Mouse (Mus musculus) thymus, postnatal 36 days (tissue): ENCODE results near the gene Clcn7.

Experiments
- DNase-seq, 2 experiments: peaks; one replicate each; pipeline ENCODE4 v3.0.0; 2022; ENCODE audit warnings: mixed read lengths in 2 of 2

The Clcn7 gene

DNA sequence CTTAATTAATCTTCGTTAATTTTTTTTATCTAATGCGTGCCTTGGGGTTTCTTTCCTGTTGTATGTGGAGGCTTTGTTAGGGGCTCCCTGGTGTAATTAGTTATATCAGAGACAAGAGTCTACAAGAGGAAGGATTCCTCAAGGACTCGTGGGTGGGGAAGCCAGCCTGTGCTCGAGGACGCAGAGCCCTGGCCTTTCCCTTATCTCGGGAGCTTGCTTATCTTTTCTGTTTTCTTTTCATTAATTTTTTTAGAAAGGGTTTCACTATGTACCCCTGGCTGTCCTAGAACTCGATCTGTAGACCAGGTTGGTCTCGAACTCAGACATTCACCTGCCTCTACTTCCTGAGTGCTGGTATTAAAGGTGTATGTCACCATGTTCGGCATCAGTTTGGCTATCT is 5.5 kb upstream of the Clcn7 start:
- no peak for DNase-seq

DNA sequence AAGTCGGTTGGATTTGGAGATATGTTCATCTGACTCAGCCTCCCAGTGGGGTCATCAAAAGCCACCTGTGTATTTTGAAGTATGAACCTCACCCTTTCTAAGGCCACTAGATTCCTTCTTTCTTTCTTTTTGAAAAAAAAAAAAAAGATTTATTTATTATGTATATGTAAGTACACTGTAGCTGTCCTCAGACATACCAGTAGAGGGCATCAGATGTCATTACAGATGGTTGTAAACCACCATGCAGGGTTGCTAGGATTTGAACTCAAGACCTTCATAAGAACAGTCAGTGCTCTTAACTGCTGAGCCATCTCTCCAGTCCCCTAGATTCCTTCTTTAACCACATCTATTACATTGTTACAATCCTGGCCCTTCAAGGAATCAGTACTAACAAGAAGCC is 3.1 kb upstream of the Clcn7 start:
- DNase-seq, result no peak

DNA sequence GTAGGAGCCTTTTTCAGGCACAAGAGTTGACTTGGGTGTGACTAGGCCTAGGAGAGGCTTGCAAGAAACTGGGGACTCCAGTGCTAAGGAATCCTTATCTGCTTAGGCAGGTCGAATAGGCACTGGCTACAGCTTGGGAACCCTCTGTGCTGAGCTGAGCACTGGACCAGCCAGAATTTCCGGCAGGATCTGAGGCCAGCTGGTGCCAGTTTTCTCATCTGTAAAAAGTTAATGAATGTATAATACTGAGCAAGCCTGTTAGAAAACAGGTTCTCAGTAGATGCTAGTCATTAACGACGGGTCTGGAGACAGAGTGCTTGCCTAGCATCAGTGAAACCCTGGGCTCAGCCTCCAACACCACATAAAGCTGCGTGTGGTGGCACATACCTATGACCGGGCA is 2.4 kb downstream of the Clcn7 start:
- DNase-seq, result no peak

DNA sequence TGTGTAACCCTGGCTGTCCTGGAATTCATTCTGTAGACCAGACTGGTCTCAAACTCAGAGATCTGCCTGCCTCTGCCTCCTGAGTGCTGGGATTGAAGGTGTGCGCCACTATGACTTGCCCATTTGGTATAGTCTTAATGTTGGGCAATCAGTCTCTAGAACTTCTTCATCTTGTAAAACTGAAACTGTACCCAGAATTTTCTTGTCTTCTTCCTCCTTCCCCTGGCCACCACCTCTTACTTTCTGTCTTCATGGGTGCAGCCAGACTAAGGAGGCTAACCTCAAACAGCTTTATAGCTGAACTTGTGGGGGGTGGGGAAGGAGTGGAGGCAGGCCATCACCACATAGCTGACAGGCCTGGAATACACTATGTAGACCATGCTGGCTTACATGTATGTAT is 5.6 kb downstream of the Clcn7 start:
- DNase-seq, result no peak

DNA sequence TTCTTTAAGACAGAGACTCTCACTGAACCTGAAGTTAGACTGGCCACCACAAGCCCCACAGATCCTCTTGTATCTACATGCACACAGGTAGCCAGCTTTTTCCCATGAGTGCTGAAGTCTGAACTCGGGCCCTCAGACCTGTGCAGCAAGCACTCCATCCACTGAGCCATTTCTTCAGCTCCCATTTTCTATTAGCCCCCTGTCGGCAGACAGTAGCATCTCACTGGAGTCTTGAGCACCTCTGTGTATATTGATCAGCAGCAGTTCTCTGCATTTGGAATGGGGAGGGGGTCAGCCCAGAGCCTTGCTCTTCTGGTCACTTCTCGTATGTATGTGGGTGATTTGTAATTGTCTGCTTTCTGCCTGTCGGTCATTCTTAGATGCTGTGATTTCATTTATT is 6.8 kb downstream of the Clcn7 start:
- DNase-seq, result no peak

DNA sequence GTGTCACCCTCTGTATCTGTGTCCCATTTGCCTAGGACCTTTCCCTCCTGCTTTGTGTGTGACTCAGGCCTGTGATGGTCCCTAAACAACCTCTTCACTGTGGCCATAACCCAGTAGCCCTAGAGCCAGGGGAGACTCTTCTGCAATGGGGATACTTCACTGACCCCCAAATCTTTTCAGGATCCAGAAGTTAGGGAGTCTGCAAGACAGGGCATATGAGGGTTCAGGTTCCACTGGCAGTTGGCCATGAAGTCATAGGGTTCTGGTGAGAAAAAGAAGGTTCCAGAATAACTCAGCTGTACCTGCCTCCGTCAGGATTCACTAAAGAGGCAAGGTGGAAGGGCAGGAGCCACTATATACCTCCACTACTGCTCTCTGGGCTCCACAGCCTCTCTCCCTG is 29.0 kb downstream of the Clcn7 start, which contains the start of gene Ccdc154:
Gene Ccdc154, plus strand, starts transcription at position 301 of the 400 bp plus-strand sequence.
- DNase-seq, result no peak

DNA sequence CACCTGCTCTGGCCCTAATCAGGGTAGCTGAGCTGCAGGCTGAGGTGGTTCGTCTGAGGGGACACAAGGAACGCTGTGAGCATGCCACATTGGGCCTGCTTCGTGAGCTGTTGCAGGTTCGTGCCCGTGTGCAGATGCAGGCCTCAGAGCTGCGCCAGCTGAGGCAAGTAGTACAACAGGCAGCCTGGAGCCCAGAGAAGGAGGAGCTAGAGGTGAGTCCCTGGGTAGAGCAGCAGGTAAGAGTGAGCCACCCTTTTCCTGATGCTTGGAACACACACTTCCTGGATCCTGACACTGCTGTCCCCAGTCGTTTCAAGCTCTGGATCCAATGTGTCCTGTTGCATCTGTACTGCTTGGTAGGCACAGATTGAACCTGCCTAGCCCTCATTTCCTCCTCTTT is 30.2 kb downstream of the Clcn7 start:
- no peak for DNase-seq

DNA sequence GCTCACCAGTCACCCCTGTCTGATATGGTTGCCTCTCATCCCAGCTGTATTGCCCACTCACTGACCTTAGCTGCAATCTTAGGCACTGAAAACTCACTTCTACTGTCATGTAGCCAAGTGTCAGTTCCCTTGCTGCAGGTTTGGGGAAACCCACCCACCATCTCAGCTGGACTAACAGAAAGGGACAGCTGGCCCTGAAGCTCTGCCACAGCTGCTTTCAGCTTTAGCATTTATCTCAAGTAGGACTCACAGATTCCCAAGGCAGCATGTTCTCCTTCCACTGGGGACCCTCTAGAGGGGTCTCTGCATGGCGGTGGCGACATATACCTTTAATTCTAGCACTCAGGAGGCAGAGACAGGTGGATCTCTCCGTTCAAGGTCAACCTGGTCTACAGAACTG is 31.6 kb downstream of the Clcn7 start:
- no peak for DNase-seq

DNA sequence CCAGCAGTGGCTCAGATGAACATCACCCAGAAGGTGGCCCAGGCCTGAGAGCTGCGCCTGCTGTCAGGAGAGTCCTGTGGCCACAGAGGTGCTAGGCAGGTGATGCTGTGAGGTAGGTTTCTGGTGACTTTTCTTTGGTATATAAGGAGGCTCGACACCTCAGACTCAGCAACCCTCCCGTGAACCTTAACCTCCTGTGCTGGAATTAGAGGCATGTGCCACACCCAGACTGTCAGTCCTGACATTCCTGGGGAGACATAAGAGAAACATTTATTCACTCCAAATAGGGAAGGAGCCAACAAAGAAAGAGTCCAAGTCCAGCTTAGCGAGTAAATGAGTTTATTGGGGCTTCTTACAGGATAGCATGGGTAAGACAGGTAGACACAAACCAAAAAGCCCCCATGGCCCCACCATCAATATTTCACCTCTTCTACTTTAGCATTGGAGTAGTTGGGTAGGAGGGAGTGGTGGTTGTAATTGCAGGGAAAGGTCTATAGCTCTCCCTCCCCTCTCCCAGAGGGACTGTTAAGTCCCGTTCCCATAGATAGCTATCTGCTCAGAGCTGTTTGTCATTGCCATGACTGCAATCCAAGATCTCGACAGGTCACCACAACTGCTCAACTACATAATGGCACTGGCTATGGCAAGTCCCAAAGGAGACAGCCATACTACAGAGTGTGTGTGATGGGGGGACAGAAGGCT is 32.9 kb downstream of the Clcn7 start:
- DNase-seq, result no peak

DNA sequence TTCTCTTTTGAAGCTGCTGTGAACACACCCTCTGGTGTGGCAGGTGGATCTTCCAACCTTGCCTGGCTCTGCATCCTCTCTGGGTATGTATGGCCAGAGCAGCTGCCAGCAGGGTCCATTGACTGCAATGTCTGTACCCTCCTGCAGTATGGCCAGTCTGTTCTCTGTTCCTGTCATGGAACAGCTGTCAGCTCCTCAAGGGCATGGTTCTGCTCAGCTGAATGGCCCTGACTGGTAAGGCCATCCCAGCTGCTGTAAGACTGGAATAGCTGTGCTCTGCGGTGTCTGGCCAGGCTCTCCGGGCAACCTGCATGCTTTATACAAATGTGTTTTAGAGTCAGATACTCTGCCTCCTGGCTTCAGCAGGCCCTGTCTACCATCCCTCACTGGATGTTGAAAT is 36.5 kb downstream of the Clcn7 start:
- no peak for DNase-seq

DNA sequence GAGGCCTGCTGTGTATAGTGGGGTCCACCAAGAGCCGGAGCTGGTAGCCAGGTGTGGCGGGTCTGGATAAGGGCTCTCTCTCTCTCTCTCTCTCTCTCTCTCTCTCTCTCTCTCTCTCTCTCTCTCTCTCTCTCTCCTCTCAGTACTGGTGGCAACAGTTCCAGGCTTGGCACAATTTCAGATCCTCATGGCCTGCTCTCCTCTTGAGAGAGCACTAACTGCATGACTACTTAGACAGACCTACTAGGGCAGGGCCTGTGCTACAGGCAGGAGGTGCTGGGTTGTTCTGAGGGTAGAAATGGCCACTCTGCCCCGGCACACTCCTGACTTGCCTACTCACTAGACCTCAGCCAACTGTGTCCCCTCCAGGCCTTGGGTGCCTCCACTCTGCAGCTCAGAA is 39.4 kb downstream of the Clcn7 start:
- no peak for DNase-seq

DNA sequence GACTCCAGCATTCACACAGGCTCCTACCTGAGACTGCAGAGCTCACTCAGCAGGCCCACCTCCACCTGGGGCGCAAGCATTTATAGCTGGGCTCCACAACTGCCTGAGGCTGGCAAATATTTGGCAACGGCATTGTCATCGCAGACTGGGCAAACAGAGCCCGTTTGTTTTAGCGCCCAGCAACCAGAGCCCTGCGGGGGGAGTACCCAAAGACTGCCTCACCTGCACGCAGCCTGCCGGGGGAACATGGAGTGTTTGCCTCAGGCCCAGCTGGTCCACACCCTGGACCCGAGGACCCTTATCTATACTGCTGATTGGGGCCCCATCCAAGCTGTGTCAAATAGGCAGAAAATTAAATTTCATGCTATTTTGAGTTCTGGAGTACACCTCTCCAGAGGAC is 42.2 kb downstream of the Clcn7 start, which contains the start of gene Gm38655:
Gene Gm38655, minus strand, starts transcription at position 61 of the 400 bp plus-strand sequence.
- DNase-seq, result no peak

DNA sequence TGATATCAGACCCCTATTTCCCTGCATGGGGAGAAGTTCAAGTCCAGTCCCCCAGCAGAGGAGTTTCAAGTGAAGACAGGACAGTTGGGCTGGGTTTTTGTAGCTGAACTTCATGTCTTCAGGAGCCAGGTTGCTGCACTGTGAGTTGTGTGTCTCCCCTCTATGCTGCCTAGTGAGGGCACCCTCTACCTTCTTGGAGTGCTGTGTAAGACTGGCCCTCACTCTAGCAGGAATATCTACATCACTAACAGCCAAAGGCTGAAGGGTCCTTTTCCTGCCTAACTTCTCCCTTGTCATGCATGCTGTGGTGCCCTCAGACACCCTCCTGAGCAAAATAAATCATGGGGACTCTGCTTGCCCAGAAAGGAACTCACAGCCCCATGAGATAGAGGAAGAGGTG is 50.0 kb downstream of the Clcn7 start:
- no peak for DNase-seq

DNA sequence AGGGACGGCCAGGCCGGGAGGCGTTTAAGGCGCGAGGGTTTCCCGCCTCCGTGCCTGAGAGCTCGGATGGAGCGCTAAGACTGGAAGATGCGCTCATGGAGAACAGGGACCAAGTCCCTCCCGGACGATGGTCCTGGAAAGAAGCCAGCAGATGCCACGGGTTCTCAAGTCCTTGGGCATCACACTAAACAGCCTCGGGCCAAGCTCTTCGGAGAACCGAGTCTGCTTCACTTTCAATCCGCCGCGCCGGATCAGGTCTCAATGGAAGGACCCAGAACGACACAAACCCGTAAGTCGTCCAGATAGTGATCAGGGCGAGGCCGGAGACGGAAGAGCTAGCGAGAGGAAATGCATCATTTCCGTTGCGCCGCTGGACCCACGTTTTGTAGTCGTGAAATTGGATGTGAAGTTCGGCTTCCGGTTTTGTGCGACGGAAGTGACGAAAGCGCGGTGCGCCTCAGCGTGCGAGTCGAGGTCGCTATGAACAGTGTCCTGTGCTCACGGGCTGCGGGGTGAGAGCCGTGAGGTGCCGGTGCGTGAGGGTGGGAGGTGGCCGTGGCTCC is 51.0 kb downstream of the Clcn7 start, which contains the start of gene BC003965:
Gene BC003965, plus strand, starts transcription at position 426 of the 563 bp plus-strand sequence.
- peak; percentile 95 to 96 for DNase-seq

DNA sequence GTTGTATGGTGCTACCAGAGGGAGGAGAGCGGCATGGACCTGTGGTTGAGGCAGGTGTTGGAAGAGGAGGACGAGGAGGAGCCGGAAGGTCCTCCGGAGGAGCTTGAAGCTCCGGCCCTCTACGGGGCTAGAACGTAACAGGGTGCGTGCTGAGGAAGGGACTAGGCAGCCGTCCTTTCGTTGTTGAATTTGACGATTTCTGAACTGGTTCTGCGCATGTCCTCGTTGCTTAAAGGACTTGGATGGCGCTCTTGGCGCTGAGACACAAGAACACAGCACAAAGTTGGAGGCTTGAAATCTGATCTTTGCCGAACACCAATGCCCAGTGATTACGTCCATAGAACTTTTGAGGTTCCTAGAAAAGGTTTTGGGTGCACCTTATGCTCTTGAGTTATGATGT is 51.8 kb downstream of the Clcn7 start:
- DNase-seq, result no peak

DNA sequence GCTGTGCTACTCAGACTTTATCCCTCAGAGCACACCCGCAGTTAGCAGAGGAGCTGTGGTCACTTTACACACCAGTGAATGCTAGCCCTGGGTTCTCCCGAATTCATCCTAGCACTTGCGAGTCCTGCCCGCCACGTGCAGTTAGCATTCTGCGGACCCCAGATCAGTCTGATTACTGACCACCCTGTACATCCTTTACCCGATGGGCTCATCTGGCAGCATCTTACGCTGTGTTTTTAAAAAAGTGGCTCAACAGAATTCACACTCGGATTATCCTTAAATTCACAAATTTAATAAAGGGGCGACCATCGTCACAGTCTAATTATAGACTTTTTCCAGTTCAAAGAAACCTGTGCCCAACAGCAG is 54.6 kb downstream of the Clcn7 start:
- DNase-seq, result no peak

DNA sequence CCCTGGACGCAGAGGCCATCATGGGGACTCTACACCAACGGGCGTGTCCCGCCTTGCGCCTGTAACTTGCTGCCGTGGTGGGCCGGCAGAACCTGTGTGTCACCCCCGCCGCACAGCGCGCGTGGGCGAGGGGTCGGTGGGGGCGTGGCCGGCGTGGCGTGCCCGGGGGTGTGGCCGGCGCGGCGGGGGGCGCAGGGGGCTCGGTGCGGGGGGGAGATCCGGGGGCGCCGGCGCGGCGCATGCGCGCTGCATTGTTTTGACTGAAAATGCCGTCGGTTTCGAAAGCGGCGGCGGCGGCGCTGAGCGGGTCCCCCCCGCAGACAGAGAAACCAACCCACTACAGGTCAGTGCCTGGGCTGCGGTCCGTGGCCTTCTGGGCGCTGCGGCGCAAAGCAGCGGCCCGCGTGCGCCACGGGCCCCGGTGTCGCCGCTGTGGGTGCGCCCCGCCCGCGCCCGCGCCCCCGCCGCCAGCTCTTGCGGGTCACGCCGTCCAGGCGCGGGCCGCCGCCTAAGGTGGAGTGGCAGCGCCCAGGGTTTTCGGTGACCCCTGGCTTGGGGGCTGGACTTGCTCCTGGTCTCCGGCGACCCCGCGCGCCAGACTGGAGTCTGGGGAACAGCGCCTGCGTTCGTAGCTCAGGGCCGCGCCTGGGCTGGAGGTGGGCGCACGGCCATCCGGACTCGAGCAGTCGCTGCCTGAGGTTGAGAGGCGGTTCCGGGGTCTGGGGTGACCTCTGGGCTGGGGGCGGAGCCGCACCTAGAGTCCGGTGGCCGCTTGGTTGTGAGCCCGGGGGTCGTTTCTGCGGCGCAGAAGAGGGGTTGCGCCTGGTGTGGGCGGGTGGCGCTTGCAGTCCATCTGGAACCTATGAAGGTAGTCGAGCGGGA is 55.2 kb downstream of the Clcn7 start, which contains the start of gene Unkl:
Gene Unkl, plus strand, starts transcription at position 248 of the 882 bp plus-strand sequence.
- DNase-seq, result peak; percentile 83 to 86

DNA sequence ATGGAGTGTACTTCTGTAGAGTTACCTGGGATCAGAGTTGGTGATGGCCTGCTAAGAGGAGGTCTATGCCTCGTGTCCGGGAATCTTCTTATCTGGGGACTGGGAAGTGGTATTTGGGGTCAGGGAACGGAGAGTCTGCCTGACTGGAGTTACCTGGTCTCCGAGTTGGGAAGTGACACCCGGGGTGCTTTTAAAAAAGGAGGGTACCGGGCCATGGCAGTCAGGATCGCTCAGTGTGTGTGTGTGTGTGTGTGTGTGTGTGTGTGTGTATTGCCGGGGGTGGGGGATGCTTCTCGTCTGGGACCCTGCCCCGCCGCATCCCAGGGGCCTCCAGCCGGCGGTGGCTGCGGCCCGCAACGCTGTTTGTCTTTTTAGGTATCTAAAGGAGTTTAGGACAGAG is 55.9 kb downstream of the Clcn7 start:
- DNase-seq, result no peak

DNA sequence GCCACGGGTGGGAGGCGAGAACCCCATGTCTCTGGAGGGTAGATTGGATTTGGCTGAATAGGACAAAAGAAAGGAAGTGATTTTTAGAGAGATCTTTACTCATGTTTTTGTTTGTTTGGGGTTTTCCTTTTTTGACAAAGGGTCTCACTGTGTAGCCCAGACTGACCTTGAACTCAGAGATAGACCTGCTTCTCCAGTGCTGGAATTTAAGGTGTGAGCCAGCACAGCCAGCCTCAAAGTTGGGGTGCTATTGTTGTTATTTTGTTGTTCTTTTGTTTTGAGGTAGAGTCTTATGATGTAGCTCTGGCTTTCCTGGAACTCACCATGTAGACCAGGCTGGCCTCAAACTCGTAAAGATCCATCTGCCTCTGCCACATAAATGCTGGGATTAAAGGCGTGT is 69.2 kb downstream of the Clcn7 start:
- DNase-seq, result no peak

DNA sequence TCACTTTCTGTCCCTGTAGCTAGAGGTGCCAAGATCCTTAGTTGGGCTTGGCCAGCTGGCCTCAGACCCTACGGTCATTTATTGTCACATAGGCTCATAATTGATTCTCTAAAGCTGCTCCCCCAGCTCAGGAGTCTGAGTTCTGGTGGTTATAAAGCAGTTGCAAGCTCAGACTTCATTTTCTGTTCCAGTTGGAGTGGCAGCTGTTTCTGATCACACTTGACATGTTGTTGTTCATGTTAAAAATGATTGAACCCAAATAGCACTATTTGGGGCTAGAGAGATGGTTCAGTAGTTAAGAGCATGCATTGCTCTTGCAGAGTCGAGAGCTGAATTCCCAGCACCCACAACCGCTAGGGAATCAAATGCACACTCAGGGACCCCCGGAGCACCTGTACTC is 76.8 kb downstream of the Clcn7 start:
- no peak for DNase-seq

DNA sequence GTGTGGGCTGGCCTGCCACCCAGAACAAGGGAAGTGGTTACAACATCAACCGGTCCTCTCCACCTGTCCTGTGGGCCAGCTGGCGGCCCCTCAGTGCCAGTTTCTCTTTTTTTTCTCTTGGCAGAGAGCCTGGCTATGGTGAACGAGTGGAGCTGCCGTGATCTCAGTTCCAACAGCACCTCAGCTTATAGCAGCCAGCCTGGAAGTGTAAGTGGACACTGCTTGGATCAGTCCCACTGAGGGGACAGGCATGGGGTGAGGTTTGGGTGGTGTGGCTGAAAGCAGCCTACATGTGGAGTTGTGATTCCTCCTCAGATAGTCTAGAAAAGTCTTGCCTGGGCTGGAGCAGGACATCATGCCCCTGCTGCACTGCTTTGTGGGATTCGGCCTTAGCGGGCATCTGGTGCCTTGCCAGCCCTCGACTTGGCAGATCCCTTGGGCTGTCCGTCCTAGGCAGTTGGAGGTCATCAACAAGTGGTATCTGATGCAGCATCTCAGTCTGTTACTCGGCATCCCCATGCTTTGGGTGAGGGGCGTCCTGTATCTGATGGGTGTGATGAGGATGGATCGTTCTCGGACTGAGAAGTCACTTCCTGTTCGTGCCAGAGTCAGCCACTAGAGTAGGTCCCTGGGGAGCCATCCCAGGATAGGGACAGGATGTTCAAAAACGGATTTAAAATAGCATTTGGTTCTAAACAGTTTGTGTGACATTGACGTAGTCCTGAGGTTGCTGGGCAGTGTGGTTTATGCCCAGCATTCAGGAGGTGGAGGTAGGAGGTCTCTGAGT is 77.7 kb downstream of the Clcn7 start:
- DNase-seq, result no peak

DNA sequence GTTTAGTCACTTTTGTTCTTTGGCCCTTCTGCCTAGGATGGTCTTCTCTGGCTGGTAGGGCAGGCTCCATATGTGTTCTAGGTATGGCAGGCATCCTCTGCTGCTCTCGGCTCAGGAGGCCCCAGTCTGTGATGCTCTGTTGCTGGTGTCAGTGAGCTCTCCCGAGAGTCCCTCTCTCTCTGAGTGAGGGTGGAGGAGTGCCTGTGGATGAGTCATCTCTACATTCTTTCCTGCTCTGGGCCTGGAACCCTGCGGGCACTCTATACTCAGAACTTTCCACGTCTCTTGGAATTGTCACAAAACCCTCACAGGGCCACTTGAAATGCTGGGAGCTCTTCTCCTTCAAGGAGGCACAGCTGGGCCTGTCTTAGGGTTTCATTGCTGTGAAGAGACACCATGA is 78.5 kb downstream of the Clcn7 start:
- no peak for DNase-seq
